22 mouse cellular contexts compared by ENCODE assay signal in the genomic region with DNA sequence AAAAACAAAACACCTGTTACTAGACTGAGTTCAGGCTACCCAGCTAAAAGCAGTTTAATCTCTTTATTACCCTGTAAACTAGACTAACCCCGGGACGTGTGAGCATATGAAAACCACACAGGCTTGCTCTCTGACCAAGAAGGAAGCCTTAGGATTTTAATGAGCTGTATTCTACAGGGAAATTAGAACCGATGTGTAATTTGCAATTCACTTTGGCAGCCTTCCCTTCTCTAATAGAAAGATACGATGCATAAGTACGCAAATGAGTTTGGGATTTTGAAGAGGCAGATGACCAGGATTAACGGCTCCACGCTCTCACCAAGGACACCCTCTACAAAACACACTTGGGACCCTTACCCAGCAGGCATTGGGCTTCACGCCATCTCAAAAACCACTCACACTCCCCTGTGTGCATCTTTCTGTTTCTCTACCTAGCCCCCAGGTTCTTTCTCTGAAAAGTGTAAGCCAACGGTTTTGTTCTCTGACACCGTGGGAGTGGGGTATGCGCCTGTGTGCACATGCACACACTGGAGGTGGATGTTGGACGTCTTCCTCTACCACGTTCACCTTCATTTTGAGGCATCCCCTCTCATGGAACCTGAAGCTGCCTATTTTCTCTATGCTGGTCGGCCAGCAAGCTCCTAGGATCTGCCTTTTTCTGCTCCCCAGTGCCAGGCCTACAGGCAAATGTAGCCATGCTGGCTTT. TPM values are rescaled to one million over a fixed set of nuclear protein-coding genes. Genes with fewer than 3 reads are reported as not detected.
A peak's percentile ranks its signal among the peaks of the same experiment; 100 is the strongest.
DNase-seq lines count a peak whose midpoint lies in the region; ATAC-seq and TF ChIP-seq lines count a peak whose summit lies in the region.
"Had no signal": no experiment of that assay in that cellular context is flagged by ENCODE, and none has a peak within 500 bp of the region (broad histone marks: within the 10 kb centered on the region; RNA-seq: fewer than 3 reads in every experiment).

No protein-coding gene starts in this region.

- no peak for ATAC-seq in liver, postnatal 0 days
- ATAC-seq in hindbrain, postnatal 0 days: no peak
- ATAC-seq in neural tube, embryonic 14.5 days (ENCODE audit: low read depth): peak; percentile 74

- no peak for TF ChIP-seq CTCF in liver, postnatal 0 days (IDR thresholded peaks at IDR 0.05; ENCODE audit: low read depth)
- TF ChIP-seq CTCF in hindbrain, postnatal 0 days (IDR thresholded peaks at IDR 0.05; ENCODE audit: low read depth): no peak

- no peak overlapping the region for H3K9ac ChIP-seq in liver, postnatal 0 days (replicated peaks)
- no peak overlapping the region for H3K9ac ChIP-seq in hindbrain, postnatal 0 days (replicated peaks; ENCODE audit: low read length)
- no peak overlapping the region for H3K9ac ChIP-seq in neural tube, embryonic 14.5 days (replicated peaks; ENCODE audit: low read depth, low read length)
- H3K9ac ChIP-seq: embryonic facial prominence, embryonic 12.5 days; heart, embryonic 12.5 days; limb, embryonic 15.5 days had no signal

- H3K36me3 ChIP-seq in heart, embryonic 10.5 days: no peaks in the 10 kb centered on the region
- no peaks in the 10 kb centered on the region for H3K36me3 ChIP-seq in liver, postnatal 0 days (replicated peaks; ENCODE audit: insufficient read depth, low read length)
- no peaks in the 10 kb centered on the region for H3K36me3 ChIP-seq in hindbrain, postnatal 0 days (ENCODE audit: insufficient read depth, low read length)
- H3K36me3 ChIP-seq in neural tube, embryonic 14.5 days (ENCODE audit: control insufficient read depth, insufficient read depth, low read length): no peaks in the 10 kb centered on the region
- H3K36me3 ChIP-seq: embryonic facial prominence, embryonic 12.5 days; heart, embryonic 12.5 days; limb, embryonic 15.5 days had no signal

- no peak overlapping the region; the same call in 1 of the 2 replicates for H3K27ac ChIP-seq in heart, embryonic 10.5 days
- 0 out of 2 replicates have a peak overlapping the region, but pooled peaks have one; percentile 64 for H3K27ac ChIP-seq in liver, postnatal 0 days (ENCODE audit: low read depth)
- H3K27ac ChIP-seq in hindbrain, postnatal 0 days: no peak overlapping the region
- H3K27ac ChIP-seq in neural tube, embryonic 14.5 days (ENCODE audit: low read depth, low read length): no peak overlapping the region
- H3K27ac ChIP-seq: embryonic facial prominence, embryonic 12.5 days; limb, embryonic 15.5 days had no signal

- no peak overlapping the region for H3K4me2 ChIP-seq in liver, postnatal 0 days (ENCODE audit: low read depth, low read length)
- H3K4me2 ChIP-seq in hindbrain, postnatal 0 days (ENCODE audit: low read depth, low read length): no peak overlapping the region
- no peak overlapping the region for H3K4me2 ChIP-seq in neural tube, embryonic 14.5 days (ENCODE audit: low read depth, low read length)
- H3K4me2 ChIP-seq: embryonic facial prominence, embryonic 12.5 days; heart, embryonic 12.5 days; limb, embryonic 15.5 days had no signal

- no peaks in the 10 kb centered on the region for H3K27me3 ChIP-seq in heart, embryonic 10.5 days (ENCODE audit: insufficient read depth, poor library complexity, severe bottlenecking)
- H3K27me3 ChIP-seq in liver, postnatal 0 days (ENCODE audit: insufficient read depth, low read length): no peaks in the 10 kb centered on the region
- no peaks in the 10 kb centered on the region for H3K27me3 ChIP-seq in hindbrain, postnatal 0 days (ENCODE audit: insufficient read depth, low read length)
- H3K27me3 ChIP-seq in neural tube, embryonic 14.5 days (ENCODE audit: control insufficient read depth, insufficient read depth, low read length): no peaks in the 10 kb centered on the region
- H3K27me3 ChIP-seq: embryonic facial prominence, embryonic 12.5 days; heart, embryonic 12.5 days had no signal

- no peaks in the 10 kb centered on the region for H3K9me3 ChIP-seq in heart, embryonic 10.5 days
- no peaks in the 10 kb centered on the region for H3K9me3 ChIP-seq in liver, postnatal 0 days (ENCODE audit: low read length)
- H3K9me3 ChIP-seq in hindbrain, postnatal 0 days (ENCODE audit: low read length): no peaks in the 10 kb centered on the region
- no peaks in the 10 kb centered on the region for H3K9me3 ChIP-seq in neural tube, embryonic 14.5 days (ENCODE audit: control insufficient read depth, low read length)
- H3K9me3 ChIP-seq: embryonic facial prominence, embryonic 12.5 days; heart, embryonic 12.5 days; limb, embryonic 15.5 days had no signal

- H3K4me1 ChIP-seq in heart, embryonic 10.5 days: no peaks in the 10 kb centered on the region
- H3K4me1 ChIP-seq in liver, postnatal 0 days (ENCODE audit: insufficient read depth): peaks cover 18% of the 10 kb centered on the region
- H3K4me1 ChIP-seq in hindbrain, postnatal 0 days (ENCODE audit: insufficient read depth, low read length): 0 out of 2 replicates have a peak, but pooled peaks cover 3% of the 10 kb centered on the region
- H3K4me1 ChIP-seq in neural tube, embryonic 14.5 days (ENCODE audit: control insufficient read depth, insufficient read depth, low read length): peaks cover 3% of the 10 kb centered on the region; the same call in 1 of the 2 replicates
- H3K4me1 ChIP-seq: embryonic facial prominence, embryonic 12.5 days; heart, embryonic 12.5 days had no signal

- H3K4me3 ChIP-seq in heart, embryonic 10.5 days: no peak overlapping the region
- H3K4me3 ChIP-seq in liver, postnatal 0 days (ENCODE audit: low read depth, low read length): no peak overlapping the region
- H3K4me3 ChIP-seq in hindbrain, postnatal 0 days (ENCODE audit: low read length): no peak overlapping the region
- H3K4me3 ChIP-seq in neural tube, embryonic 14.5 days (ENCODE audit: low read depth, low read length): no peak overlapping the region
- H3K4me3 ChIP-seq: embryonic facial prominence, embryonic 12.5 days; heart, embryonic 12.5 days; limb, embryonic 15.5 days had no signal

- no peak for TF ChIP-seq EP300 in liver, postnatal 0 days (IDR thresholded peaks at IDR 0.05; ENCODE audit: low read depth)

- intact Hi-C loops in left cerebral cortex, postnatal 4 days (cut with DNase I): no loop called here

- DNase-seq in heart, embryonic 10.5 days (ENCODE audit: low spot score): peak; percentile 41
- DNase-seq in heart, adult 9 months (ENCODE audit: low spot score in 2 of 2): no peak
- DNase-seq in liver, postnatal 0 days: no peak
- DNase-seq in liver: no peak
- DNase-seq in hindbrain, postnatal 0 days (ENCODE audit: low spot score): peak; percentile 67
- no peak for DNase-seq in left cerebral cortex, postnatal 4 days
- no peak for DNase-seq in cerebellum, adult 9-10 months
- DNase-seq: adrenal gland, postnatal 14 days; cerebellum, postnatal 25 days; gastrocnemius, postnatal 14 days; heart, postnatal 4 days; lung, postnatal 14 days; right cerebral cortex, postnatal 25 days; thymus, adult 2 months had no signal

- WGBS in heart, embryonic 10.5 days: 85% methylated on average over 14 of the region's 14 CpGs
- 77% methylated on average over 14 of the region's 14 CpGs for WGBS in liver, postnatal 0 days (ENCODE audit: insufficient replicate concordance)
- 53% methylated on average over 14 of the region's 14 CpGs for whole genome bisulfite sequencing in hindbrain, postnatal 0 days
- 51% methylated on average over 14 of the region's 14 CpGs for WGBS in neural tube, embryonic 14.5 days

RNA-seq across cellular contexts. Expression of a gene that starts 18.6 kb away (rescaled TPM):
- 0.99 and 1.0 TPM in 2 replicates for polyA plus RNA-seq in heart, embryonic 10.5 days (2016; fragmentation: Nextera tagmentation; extraction: Ambion mirVana)
- polyA plus RNA-seq in liver, postnatal 0 days (2015; fragmentation: Nextera tagmentation; extraction: Ambion mirVana): 434 and 496 TPM in 2 replicates
- total RNA-seq in hindbrain, postnatal 0 days (2014; rRNA removed): 0.97 and 1.3 TPM in 2 replicates
- 3.8 and 4.5 TPM in 2 replicates for polyA plus RNA-seq in hindbrain, postnatal 0 days (2015; fragmentation: Nextera tagmentation; extraction: Ambion mirVana)
- 0.62 and 2.2 TPM in 2 replicates for polyA plus RNA-seq in neural tube, embryonic 14.5 days (2014; fragmentation: Nextera tagmentation; extraction: Ambion mirVana)
- total RNA-seq in left cerebral cortex, postnatal 4 days (2021): 1 to 10 TPM; 2.0 to 2.3 TPM
- total RNA-seq: monocyte, adult 5-6 weeks had no signal

RNA-seq across cellular contexts. Expression of a gene that starts 24.6 kb away (rescaled TPM):
- 0.19 TPM in 1 of 2 replicates, not detected in the other for polyA plus RNA-seq in heart, embryonic 10.5 days (2016; fragmentation: Nextera tagmentation; extraction: Ambion mirVana)
- polyA plus RNA-seq in liver, postnatal 0 days (2015; fragmentation: Nextera tagmentation; extraction: Ambion mirVana): 6.2 and 6.7 TPM in 2 replicates
- 0.22 and 0.37 TPM in 2 replicates for total RNA-seq in hindbrain, postnatal 0 days (2014; rRNA removed)
- polyA plus RNA-seq in hindbrain, postnatal 0 days (2015; fragmentation: Nextera tagmentation; extraction: Ambion mirVana): 0.70 and 1.2 TPM in 2 replicates
- polyA plus RNA-seq in neural tube, embryonic 14.5 days (2014; fragmentation: Nextera tagmentation; extraction: Ambion mirVana): 0.54 and 0.77 TPM in 2 replicates
- total RNA-seq in left cerebral cortex, postnatal 4 days (2021): under 1 TPM in 1 of 2 experiments, not detected in 1; 0.85 TPM
- total RNA-seq: heart, postnatal 4 days; monocyte, adult 5-6 weeks had no signal
- polyA plus RNA-seq: heart, embryonic 12.5 days; large intestine, adult 2 months had no signal

RNA-seq across cellular contexts. Expression of a gene that starts 48.5 kb away (rescaled TPM):
- not detected in 2 replicates for polyA plus RNA-seq in heart, embryonic 10.5 days (2016; fragmentation: Nextera tagmentation; extraction: Ambion mirVana)
- polyA plus RNA-seq in liver, postnatal 0 days (2015; fragmentation: Nextera tagmentation; extraction: Ambion mirVana): not detected in 2 replicates
- total RNA-seq in hindbrain, postnatal 0 days (2014; rRNA removed): not detected in 2 replicates
- polyA plus RNA-seq in hindbrain, postnatal 0 days (2015; fragmentation: Nextera tagmentation; extraction: Ambion mirVana): 0.09 TPM in 1 of 2 replicates, not detected in the other
- polyA plus RNA-seq in neural tube, embryonic 14.5 days (2014; fragmentation: Nextera tagmentation; extraction: Ambion mirVana): not detected in 2 replicates
- total RNA-seq in left cerebral cortex, postnatal 4 days (2021): not detected
- total RNA-seq: adrenal gland, postnatal 14 days; ES-E14; gastrocnemius, postnatal 14 days; heart, postnatal 4 days; monocyte, adult 5-6 weeks had no signal
- polyA plus RNA-seq: C2C12; heart, embryonic 12.5 days; large intestine, adult 2 months; limb, embryonic 15.5 days; thymus, adult 2 months had no signal

Comparison
In these comparisons a context has a peak if more than half of its experiments do, and no peak if none do; other contexts are left out.
1. DNase-seq: peak in heart, embryonic 10.5 days (single experiment) and hindbrain, postnatal 0 days (single experiment); none in heart, adult 9 months (0 of 2), liver, postnatal 0 days (single experiment), liver (single experiment), left cerebral cortex, postnatal 4 days (single experiment) and cerebellum, adult 9-10 months (single experiment).
2. RNA of a gene that starts 18.6 kb away (polyA plus RNA-seq): 434 to 496 TPM in liver, postnatal 0 days; 3.8 to 4.5 TPM in hindbrain, postnatal 0 days, 0.99 to 1.0 TPM in heart, embryonic 10.5 days and 0.62 to 2.2 TPM in neural tube, embryonic 14.5 days; every median in the first group is over 10 times any median in the second.